Mouse (Mus musculus): ENCODE results near the gene Snx14. TPM values are rescaled to one million over a fixed set of nuclear protein-coding genes. Genes with fewer than 3 reads are reported as not detected.

The Snx14 gene
- polyA plus RNA-seq, 1 experiment = 50.4 TPM

- Histone ChIP-seq H3K4me1 (ENCODE audit: control insufficient read depth, insufficient read depth, low read length) (peaks cover 11% of the 10 kb centered on the region), H3K27ac (ENCODE audit: insufficient read depth, low read length) (no peak overlapping the region), H3K4me3 (replicated peaks; ENCODE audit: insufficient read depth, low read depth, low read length) (no peak overlapping the region), H3K27me3 (ENCODE audit: control insufficient read depth, insufficient read depth, low read length) (no peaks in the 10 kb centered on the region)
- DNase-seq = no peak
- 95% methylated on average over 5 of the region's 5 CpGs for WGBS
- TF ChIP-seq CTCF (IDR thresholded peaks at IDR 0.05; ENCODE audit: borderline replicate concordance, insufficient read depth, low read depth, low read length) (no peak), POLR2A (IDR thresholded peaks at IDR 0.05; ENCODE audit: borderline replicate concordance, insufficient read depth, low read length) (no peak)
Measured at GRCm38 (mm10) chr9:88367322-88367721, 71.4 kb downstream of the Snx14 start.

DNA sequence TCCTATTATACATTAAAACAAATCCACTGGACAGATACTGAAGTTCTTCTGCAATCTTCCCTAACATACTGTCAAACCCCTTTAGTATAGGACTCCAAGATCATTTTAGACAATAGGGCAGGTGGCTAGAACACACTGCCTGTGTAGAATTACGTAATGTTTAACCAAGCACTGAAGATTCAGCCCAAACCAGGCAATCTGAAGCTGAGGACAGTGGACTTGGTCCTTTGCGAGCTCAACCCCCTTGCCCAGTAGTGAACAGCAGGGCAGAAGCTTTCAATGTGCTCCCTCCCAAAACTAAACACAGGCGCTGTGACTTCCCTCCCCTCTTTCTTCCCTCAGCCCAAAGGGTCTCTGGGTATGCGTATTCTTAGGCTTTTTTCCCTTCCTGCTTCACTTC lies 71.9 kb downstream of the Snx14 start:
- TF ChIP-seq CTCF (IDR thresholded peaks at IDR 0.05; ENCODE audit: borderline replicate concordance, insufficient read depth, low read depth, low read length) = no peak
- no peak for TF ChIP-seq POLR2A (IDR thresholded peaks at IDR 0.05; ENCODE audit: borderline replicate concordance, insufficient read depth, low read length)
- H3K4me3 ChIP-seq (replicated peaks; ENCODE audit: insufficient read depth, low read depth, low read length) = no peak overlapping the region
- peaks cover 11% of the 10 kb centered on the region for H3K4me1 ChIP-seq (ENCODE audit: control insufficient read depth, insufficient read depth, low read length)
- DNase-seq = no peak
- no peaks in the 10 kb centered on the region for H3K27me3 ChIP-seq (ENCODE audit: control insufficient read depth, insufficient read depth, low read length)
- 95% methylated on average over 4 of the region's 4 CpGs for WGBS
- no peak overlapping the region for H3K27ac ChIP-seq (ENCODE audit: insufficient read depth, low read length)

DNA sequence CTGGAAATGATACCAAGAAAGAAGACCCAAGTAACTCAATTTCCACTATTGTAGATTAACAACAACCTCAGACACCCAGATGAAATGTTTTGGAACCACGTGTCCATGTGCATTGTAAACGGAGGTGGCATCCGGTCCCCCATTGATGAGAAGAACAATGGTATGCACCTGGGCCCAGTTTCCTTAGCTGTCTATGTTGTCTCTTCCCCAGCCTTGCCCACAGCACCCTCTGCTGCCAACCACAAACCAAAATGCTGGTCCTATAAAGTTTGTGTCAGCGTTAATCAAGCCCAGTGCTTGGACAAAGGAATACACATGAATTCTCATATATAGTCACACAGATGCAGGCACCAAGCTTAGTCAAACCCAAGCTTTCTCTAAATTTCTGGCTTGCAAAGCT lies 72.5 kb downstream of the Snx14 start:
- Histone ChIP-seq H3K27me3 (ENCODE audit: control insufficient read depth, insufficient read depth, low read length) (no peaks in the 10 kb centered on the region), H3K27ac (ENCODE audit: insufficient read depth, low read length) (no peak overlapping the region), H3K4me3 (replicated peaks; ENCODE audit: insufficient read depth, low read depth, low read length) (no peak overlapping the region), H3K4me1 (ENCODE audit: control insufficient read depth, insufficient read depth, low read length) (peaks cover 13% of the 10 kb centered on the region)
- TF ChIP-seq CTCF (IDR thresholded peaks at IDR 0.05; ENCODE audit: borderline replicate concordance, insufficient read depth, low read depth, low read length) (peak; percentile 25; the same call in 1 of the 2 replicates), POLR2A (IDR thresholded peaks at IDR 0.05; ENCODE audit: borderline replicate concordance, insufficient read depth, low read length) (no peak)
- WGBS = 93% methylated on average over 4 of the region's 4 CpGs
- no peak for DNase-seq

DNA sequence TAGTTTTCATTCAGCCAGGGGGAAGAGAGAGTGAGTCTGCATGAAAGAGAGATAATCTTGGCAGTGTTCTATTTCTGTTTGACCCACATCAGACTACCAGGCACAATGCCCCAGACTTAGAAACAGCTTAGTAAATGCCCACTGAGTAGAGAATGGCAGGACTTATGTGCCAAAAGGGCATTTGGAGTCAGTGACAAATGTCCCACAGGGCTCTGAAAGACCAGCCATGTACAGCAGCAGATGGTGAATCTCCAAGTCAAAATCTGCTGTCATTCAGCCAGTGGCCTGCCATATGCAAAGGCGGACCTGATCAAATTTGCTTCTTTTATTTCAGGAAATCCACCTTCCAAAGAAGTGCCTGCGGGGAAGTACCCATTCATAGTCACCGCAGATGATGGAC lies 75.7 kb downstream of the Snx14 start:
- Histone ChIP-seq H3K27ac (ENCODE audit: insufficient read depth, low read length) (no peak overlapping the region), H3K27me3 (ENCODE audit: control insufficient read depth, insufficient read depth, low read length) (no peaks in the 10 kb centered on the region), H3K4me3 (replicated peaks; ENCODE audit: insufficient read depth, low read depth, low read length) (no peak overlapping the region), H3K4me1 (ENCODE audit: control insufficient read depth, insufficient read depth, low read length) (peaks cover 13% of the 10 kb centered on the region)
- 14% methylated on average over 3 of the region's 3 CpGs for WGBS
- peak; percentile 88 to 97 for DNase-seq
- no peak for TF ChIP-seq CTCF (IDR thresholded peaks at IDR 0.05; ENCODE audit: borderline replicate concordance, insufficient read depth, low read depth, low read length)
- TF ChIP-seq POLR2A (IDR thresholded peaks at IDR 0.05; ENCODE audit: borderline replicate concordance, insufficient read depth, low read length) = no peak

DNA sequence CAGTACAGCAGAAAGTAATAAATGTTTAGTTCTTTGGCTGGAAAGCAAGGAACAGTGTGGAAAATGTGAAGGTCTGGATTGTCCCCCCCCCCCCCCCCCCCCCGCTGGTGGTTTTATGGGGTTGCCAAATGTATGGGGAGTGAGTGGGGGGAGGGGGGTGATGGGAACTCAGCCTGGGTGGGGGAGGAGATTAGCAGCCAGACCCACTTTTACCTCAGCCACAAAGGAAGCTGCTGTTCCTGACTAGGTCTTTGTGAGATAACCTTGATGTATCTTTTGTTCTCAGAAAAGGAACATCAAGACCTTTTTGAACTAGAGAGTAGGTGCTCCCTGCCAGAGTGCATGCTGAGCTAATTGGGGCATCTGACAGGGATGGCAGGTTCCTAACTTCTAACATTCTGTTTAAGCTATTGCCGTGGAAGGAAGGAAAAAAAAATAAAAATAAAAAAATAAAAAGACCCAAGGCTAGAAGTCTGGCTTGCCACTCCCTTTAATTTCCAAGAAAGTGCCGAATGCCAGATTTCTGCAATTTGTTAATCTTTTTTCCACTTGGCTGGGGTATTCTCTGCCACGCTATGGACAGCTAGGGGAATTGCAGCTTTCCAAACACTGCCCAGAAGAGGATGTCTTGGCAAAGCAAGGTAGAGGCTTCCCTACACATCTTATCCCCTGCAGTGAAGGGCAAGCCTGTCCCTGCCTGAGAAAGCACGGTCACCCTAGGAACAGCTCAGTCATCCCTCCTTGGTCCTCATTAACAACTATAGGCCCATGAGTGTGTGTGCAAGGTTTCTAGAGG lies 76.5 kb downstream of the Snx14 start:
- 2% methylated on average over 5 of the region's 5 CpGs for WGBS
- Histone ChIP-seq H3K27me3 (ENCODE audit: control insufficient read depth, insufficient read depth, low read length) (no peaks in the 10 kb centered on the region), H3K4me1 (ENCODE audit: control insufficient read depth, insufficient read depth, low read length) (peaks cover 10% of the 10 kb centered on the region), H3K4me3 (replicated peaks; ENCODE audit: insufficient read depth, low read depth, low read length) (no peak overlapping the region), H3K27ac (ENCODE audit: insufficient read depth, low read length) (no peak overlapping the region)
- DNase-seq = peak; percentile 50 to 61
- no peak for TF ChIP-seq POLR2A (IDR thresholded peaks at IDR 0.05; ENCODE audit: borderline replicate concordance, insufficient read depth, low read length)
- peak; percentile 15; the same call in 1 of the 2 replicates for TF ChIP-seq CTCF (IDR thresholded peaks at IDR 0.05; ENCODE audit: borderline replicate concordance, insufficient read depth, low read depth, low read length)

- DNase-seq = no peak
- peaks cover 10% of the 10 kb centered on the region for H3K4me1 ChIP-seq (ENCODE audit: control insufficient read depth, insufficient read depth, low read length)
- TF ChIP-seq POLR2A (IDR thresholded peaks at IDR 0.05; ENCODE audit: borderline replicate concordance, insufficient read depth, low read length) (no peak), CTCF (IDR thresholded peaks at IDR 0.05; ENCODE audit: borderline replicate concordance, insufficient read depth, low read depth, low read length) (no peak)
- 71% methylated on average over 14 of the region's 14 CpGs for WGBS
- no peaks in the 10 kb centered on the region for H3K27me3 ChIP-seq (ENCODE audit: control insufficient read depth, insufficient read depth, low read length)
- H3K4me3 ChIP-seq (replicated peaks; ENCODE audit: insufficient read depth, low read depth, low read length) = no peak overlapping the region
- no peak overlapping the region for H3K27ac ChIP-seq (ENCODE audit: insufficient read depth, low read length)
Measured at GRCm38 (mm10) chr9:88361211-88361909, 77.4 kb downstream of the Snx14 start.

DNA sequence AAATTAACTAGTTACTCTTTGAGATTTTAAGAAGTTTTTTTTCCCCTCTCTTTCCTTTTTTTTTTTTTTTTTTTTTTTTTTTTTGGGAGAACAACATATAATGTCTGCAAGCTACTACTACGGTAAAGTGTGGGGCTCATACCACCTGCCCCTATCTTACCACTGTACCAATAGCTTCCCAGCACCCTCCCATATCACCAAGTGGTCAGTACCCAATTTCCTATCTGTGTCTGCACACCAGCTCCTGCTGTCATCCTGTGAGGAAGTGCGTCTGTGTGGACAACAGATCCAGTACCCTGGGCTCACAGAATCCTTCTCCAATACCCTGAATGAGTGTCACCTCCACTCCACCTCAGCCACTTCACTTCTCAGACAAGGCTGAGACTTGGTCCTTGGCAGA lies 79.6 kb downstream of the Snx14 start:
- DNase-seq = no peak
- TF ChIP-seq POLR2A (IDR thresholded peaks at IDR 0.05; ENCODE audit: borderline replicate concordance, insufficient read depth, low read length) = no peak
- TF ChIP-seq CTCF (IDR thresholded peaks at IDR 0.05; ENCODE audit: borderline replicate concordance, insufficient read depth, low read depth, low read length) = no peak
- H3K27ac ChIP-seq (ENCODE audit: insufficient read depth, low read length) = no peak overlapping the region
- no peak overlapping the region for H3K4me3 ChIP-seq (replicated peaks; ENCODE audit: insufficient read depth, low read depth, low read length)
- 94% methylated on average over 2 of the region's 2 CpGs for WGBS
- no peaks in the 10 kb centered on the region for H3K27me3 ChIP-seq (ENCODE audit: control insufficient read depth, insufficient read depth, low read length)
- peaks cover 10% of the 10 kb centered on the region for H3K4me1 ChIP-seq (ENCODE audit: control insufficient read depth, insufficient read depth, low read length)

DNA sequence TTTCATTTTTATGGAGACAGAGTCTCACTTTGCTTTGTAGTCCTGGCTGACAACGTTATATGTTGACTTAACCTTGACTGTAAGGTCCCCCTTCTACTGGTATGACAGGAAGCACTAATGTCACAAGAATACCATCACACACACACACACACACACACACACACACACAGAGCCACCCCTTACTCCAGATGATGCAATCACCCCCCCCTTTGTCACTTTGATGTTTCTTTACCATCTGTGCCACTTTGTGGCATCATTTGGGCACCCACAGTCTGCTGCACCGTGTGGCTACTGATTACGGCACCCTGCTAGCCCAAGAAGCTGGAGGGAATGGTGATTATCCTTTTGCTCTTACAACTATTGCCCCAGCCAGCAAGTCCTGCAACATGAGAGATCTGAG lies 81.6 kb downstream of the Snx14 start:
- 69% methylated on average over 3 of the region's 3 CpGs for WGBS
- Histone ChIP-seq H3K4me1 (ENCODE audit: control insufficient read depth, insufficient read depth, low read length) (peaks cover 3% of the 10 kb centered on the region; the same call in 1 of the 2 replicates), H3K4me3 (replicated peaks; ENCODE audit: insufficient read depth, low read depth, low read length) (no peak overlapping the region), H3K27me3 (ENCODE audit: control insufficient read depth, insufficient read depth, low read length) (no peaks in the 10 kb centered on the region), H3K27ac (ENCODE audit: insufficient read depth, low read length) (no peak overlapping the region)
- DNase-seq = no peak
- TF ChIP-seq POLR2A (IDR thresholded peaks at IDR 0.05; ENCODE audit: borderline replicate concordance, insufficient read depth, low read length) (no peak), CTCF (IDR thresholded peaks at IDR 0.05; ENCODE audit: borderline replicate concordance, insufficient read depth, low read depth, low read length) (no peak)

Data from cerebellum, adult 2 months (tissue).